8 mouse cellular contexts compared by ENCODE assay signal in genomic region chr3:51701950-51702349, GRCm38 (mm10). TPM values are rescaled to one million over a fixed set of nuclear protein-coding genes. Genes with fewer than 3 reads are reported as not detected.
A peak's percentile ranks its signal among the peaks of the same experiment; 100 is the strongest.
DNase-seq lines count a peak whose midpoint lies in the region; ATAC-seq lines count a peak whose summit lies in the region.

No protein-coding gene starts in this region.

- peaks cover 20% of the 10 kb centered on the region for H3K4me1 ChIP-seq in heart, embryonic 15.5 days (replicated peaks)
- H3K4me1 ChIP-seq in liver, embryonic 13.5 days (replicated peaks): peaks cover 25% of the 10 kb centered on the region
- H3K4me1 ChIP-seq in stomach, embryonic 16.5 days (ENCODE audit: control insufficient read depth, insufficient read depth, low read length): peaks cover 16% of the 10 kb centered on the region

- H3K4me2 ChIP-seq in heart, embryonic 15.5 days: peak overlapping the region; percentile 67
- peak overlapping the region; percentile 75 for H3K4me2 ChIP-seq in liver, embryonic 13.5 days
- peak overlapping the region; percentile 55 for H3K4me2 ChIP-seq in stomach, embryonic 16.5 days (ENCODE audit: low read depth, low read length)

- H3K9ac ChIP-seq in heart, embryonic 15.5 days: peak overlapping the region; percentile 20
- peak overlapping the region; percentile 63 for H3K9ac ChIP-seq in liver, embryonic 13.5 days
- H3K9ac ChIP-seq in stomach, embryonic 16.5 days (ENCODE audit: low read length): peak overlapping the region; percentile 68

- peak; percentile 25 for ATAC-seq in heart, embryonic 15.5 days (replicated peaks; ENCODE audit: insufficient number of reproducible peaks, insufficient read depth, low FRiP score, low read depth)
- ATAC-seq in liver, embryonic 13.5 days (ENCODE audit: low read depth): 0 out of 2 replicates have a peak, but pooled peaks have one; percentile 4
- peak; percentile 39; the same call in 1 of the 2 replicates for ATAC-seq in stomach, embryonic 16.5 days (ENCODE audit: insufficient read depth, low FRiP score)

- WGBS in heart, embryonic 15.5 days: 22% methylated on average over 13 of the region's 13 CpGs
- WGBS in liver, embryonic 13.5 days (ENCODE audit: insufficient replicate concordance): 23% methylated on average over 13 of the region's 13 CpGs
- WGBS in stomach, embryonic 16.5 days: 14% methylated on average over 13 of the region's 13 CpGs

- H3K27me3 ChIP-seq in heart, embryonic 15.5 days: no peaks in the 10 kb centered on the region
- peaks cover 16% of the 10 kb centered on the region for H3K27me3 ChIP-seq in liver, embryonic 13.5 days
- no peaks in the 10 kb centered on the region for H3K27me3 ChIP-seq in stomach, embryonic 16.5 days (ENCODE audit: control insufficient read depth, insufficient read depth, low read length)

- no peaks in the 10 kb centered on the region for H3K36me3 ChIP-seq in heart, embryonic 15.5 days
- no peaks in the 10 kb centered on the region for H3K36me3 ChIP-seq in liver, embryonic 13.5 days
- H3K36me3 ChIP-seq in stomach, embryonic 16.5 days (ENCODE audit: control insufficient read depth, insufficient read depth, low read length): no peaks in the 10 kb centered on the region

- no peaks in the 10 kb centered on the region for H3K9me3 ChIP-seq in heart, embryonic 15.5 days (replicated peaks)
- no peaks in the 10 kb centered on the region; the same call in 1 of the 2 replicates for H3K9me3 ChIP-seq in liver, embryonic 13.5 days (replicated peaks)
- H3K9me3 ChIP-seq in stomach, embryonic 16.5 days (replicated peaks; ENCODE audit: control insufficient read depth, low read length): no peaks in the 10 kb centered on the region

- peak; percentile 19 to 38 for DNase-seq in layer of hippocampus, postnatal 10 days (ENCODE audit: low spot score in 2 of 2)
- no peak for DNase-seq in layer of hippocampus, adult 9-11 months
- peak; percentile 46 to 47 for DNase-seq in cerebellum, postnatal 36 days
- DNase-seq in liver, embryonic 13.5 days: no peak
- DNase-seq in urinary bladder, postnatal 10 days (ENCODE audit: low spot score): no peak
- no peak for DNase-seq in right cerebral cortex, adult 2 months (ENCODE audit: low spot score in 2 of 2)

- H3K27ac ChIP-seq in heart, embryonic 15.5 days: peak overlapping the region; percentile 66
- H3K27ac ChIP-seq in liver, embryonic 13.5 days: no peak overlapping the region; the same call in 1 of the 2 replicates
- H3K27ac ChIP-seq in stomach, embryonic 16.5 days (ENCODE audit: low read length): peak overlapping the region; percentile 69

- peak overlapping the region; percentile 42 for H3K4me3 ChIP-seq in heart, embryonic 15.5 days
- H3K4me3 ChIP-seq in liver, embryonic 13.5 days (replicated peaks): peak overlapping the region; percentile 52
- H3K4me3 ChIP-seq in stomach, embryonic 16.5 days (replicated peaks; ENCODE audit: low read length): peak overlapping the region; percentile 35

RNA-seq across cellular contexts. Expression of gene Mgst2, which starts 41.8 kb away (rescaled TPM):
- under 1 TPM; 0.60 to 0.87 TPM for total RNA-seq in layer of hippocampus, postnatal 10 days (2021)
- polyA plus RNA-seq in heart, embryonic 15.5 days (2015; fragmentation: Nextera tagmentation; extraction: Ambion mirVana): 7.2 and 7.5 TPM in 2 replicates
- 16.5 and 18.8 TPM in 2 replicates for polyA plus RNA-seq in liver, embryonic 13.5 days (2015; fragmentation: Nextera tagmentation; extraction: Ambion mirVana)
- 58.9 and 64.9 TPM in 2 replicates for polyA plus RNA-seq in stomach, embryonic 16.5 days (2015; fragmentation: Nextera tagmentation; extraction: Ambion mirVana)

Comparison
In these comparisons a context has a peak if more than half of its experiments do, and no peak if none do; other contexts are left out.
1. DNase-seq: peak in layer of hippocampus, postnatal 10 days (2 of 2) and cerebellum, postnatal 36 days (2 of 2); none in layer of hippocampus, adult 9-11 months (single experiment), liver, embryonic 13.5 days (single experiment), urinary bladder, postnatal 10 days (single experiment) and right cerebral cortex, adult 2 months (0 of 2).
2. Peak in every context shown above with its lines, with median percentiles within 50 percentile points of each other: ATAC-seq, H3K4me2 ChIP-seq, H3K4me3 ChIP-seq and H3K9ac ChIP-seq.